Mouse (Mus musculus): ENCODE data around the gene Chd9. TPM values are rescaled to one million over a fixed set of nuclear protein-coding genes. Genes with fewer than 3 reads are reported as not detected.
A peak's percentile ranks its signal among the peaks of the same experiment; 100 is the strongest.

Gene Chd9
- total and polyA plus RNA-seq, 2 experiments from 2014 or later: 103 to 112 TPM

DNA sequence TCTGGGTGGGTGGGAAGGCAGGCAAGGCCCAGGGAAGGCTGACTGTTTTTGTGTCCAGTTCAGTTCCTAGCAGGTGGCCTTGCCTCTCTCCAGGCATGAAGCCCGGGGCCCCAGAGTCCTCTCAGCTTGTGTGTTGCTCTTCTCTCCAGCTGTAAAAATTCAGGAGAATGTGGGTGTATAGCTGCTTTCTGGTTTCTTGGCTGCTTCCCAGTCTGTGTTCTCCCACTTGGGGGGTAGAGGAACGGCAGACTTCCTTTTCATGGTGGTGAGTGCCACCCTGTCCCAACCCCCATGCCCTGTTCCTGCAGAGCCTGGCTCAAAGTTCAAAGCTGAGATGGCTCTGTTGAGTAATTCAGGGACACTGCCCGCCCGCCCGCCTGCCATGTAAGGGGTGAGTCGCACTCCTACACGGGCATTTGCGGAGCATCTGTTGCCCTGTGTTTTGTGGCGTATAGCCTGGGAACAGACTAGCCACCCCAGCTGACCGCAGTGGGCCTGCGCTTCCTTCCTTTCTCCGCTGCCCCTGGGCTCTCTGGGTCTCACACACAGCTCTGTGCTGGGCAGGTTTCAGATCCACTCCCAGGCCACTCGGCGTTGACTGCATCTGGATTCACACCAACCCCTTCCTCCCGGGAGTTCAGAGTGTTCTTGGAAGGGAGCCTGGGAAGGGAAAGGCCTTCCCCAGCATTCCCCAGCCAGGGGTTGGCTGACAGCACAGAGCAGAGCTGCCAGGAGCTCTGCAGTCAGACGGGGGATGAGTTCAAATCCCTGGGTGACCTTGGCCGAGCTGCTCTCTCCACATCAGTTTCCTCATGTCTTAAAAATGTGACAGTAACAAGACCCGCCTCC, 41.1 kb downstream of the Chd9 start:
- DNase-seq (ENCODE audit: low spot score) (peak; percentile 89), ATAC-seq (peak; percentile 84)
- H3K9ac ChIP-seq (replicated peaks; ENCODE audit: low read length): no peak overlapping the region
- H3K27ac ChIP-seq: peak overlapping the region; percentile 84
- peaks cover 32% of the 10 kb centered on the region for H3K4me1 ChIP-seq (ENCODE audit: insufficient read depth, low read length)
- H3K36me3 ChIP-seq (ENCODE audit: insufficient read depth, low read length): no peaks in the 10 kb centered on the region
- H3K9me3 ChIP-seq (ENCODE audit: low read length): no peaks in the 10 kb centered on the region
- 20% methylated on average over 18 of the region's 18 CpGs for WGBS
- peak overlapping the region; percentile 42 for H3K4me2 ChIP-seq (ENCODE audit: low read depth, low read length)
- TF ChIP-seq CTCF (IDR thresholded peaks at IDR 0.05; ENCODE audit: low read depth): no peak
- H3K4me3 ChIP-seq (ENCODE audit: low read length): no peak overlapping the region
- H3K27me3 ChIP-seq (ENCODE audit: insufficient read depth, low read length): no peaks in the 10 kb centered on the region

DNA sequence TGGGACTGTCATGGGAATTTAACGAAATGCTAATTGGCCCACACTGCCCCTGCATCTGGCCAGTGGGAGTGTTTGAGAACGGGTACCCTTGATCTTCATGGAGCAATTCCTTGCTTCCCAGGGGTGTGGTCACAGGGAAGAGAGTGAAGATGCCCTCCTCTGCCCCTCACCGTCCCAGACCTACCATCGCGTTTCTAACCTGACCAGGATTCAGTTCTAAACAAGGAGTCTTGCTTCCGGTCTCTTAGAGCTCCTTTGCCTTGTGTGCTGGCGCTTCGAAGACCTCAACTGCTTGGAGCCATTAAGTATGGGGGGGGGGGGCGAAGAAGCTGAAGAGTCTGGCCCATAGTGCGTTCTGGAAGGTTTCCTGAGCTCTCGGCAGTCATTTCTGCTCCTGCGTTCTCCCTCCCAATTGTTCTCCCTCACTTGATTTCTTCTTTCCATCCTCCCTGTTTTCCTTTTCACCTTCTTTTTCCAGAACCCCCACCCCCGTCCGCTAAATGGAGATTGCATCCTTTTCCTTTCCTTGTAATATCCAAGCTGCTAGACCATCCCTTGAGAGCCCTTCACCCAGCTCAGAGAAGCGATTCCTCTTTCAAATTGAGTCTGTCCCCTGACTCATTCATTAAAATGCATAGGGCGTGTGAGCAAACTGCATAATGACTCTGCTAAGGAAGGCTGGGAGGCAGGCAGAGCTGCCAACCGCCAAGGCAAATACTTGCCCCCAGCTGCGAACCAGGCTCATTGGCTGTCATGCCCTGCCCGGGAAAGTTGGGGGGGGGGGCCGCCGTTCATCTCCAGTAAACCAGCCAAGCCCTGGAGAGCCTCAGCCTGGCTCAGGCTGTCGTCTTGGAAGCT, 42.0 kb downstream of the Chd9 start:
- no peaks in the 10 kb centered on the region for H3K9me3 ChIP-seq (ENCODE audit: low read length)
- peak overlapping the region; percentile 42 for H3K4me2 ChIP-seq (ENCODE audit: low read depth, low read length)
- no peak for TF ChIP-seq CTCF (IDR thresholded peaks at IDR 0.05; ENCODE audit: low read depth)
- peaks cover 32% of the 10 kb centered on the region for H3K4me1 ChIP-seq (ENCODE audit: insufficient read depth, low read length)
- ATAC-seq (peak; percentile 89), DNase-seq (ENCODE audit: low spot score) (peak; percentile 92)
- no peak overlapping the region for H3K4me3 ChIP-seq (ENCODE audit: low read length)
- peak overlapping the region; percentile 84 for H3K27ac ChIP-seq
- H3K36me3 ChIP-seq (ENCODE audit: insufficient read depth, low read length): no peaks in the 10 kb centered on the region
- no peaks in the 10 kb centered on the region for H3K27me3 ChIP-seq (ENCODE audit: insufficient read depth, low read length)
- 4% methylated on average over 22 of the region's 22 CpGs for WGBS
- no peak overlapping the region for H3K9ac ChIP-seq (replicated peaks; ENCODE audit: low read length)

DNA sequence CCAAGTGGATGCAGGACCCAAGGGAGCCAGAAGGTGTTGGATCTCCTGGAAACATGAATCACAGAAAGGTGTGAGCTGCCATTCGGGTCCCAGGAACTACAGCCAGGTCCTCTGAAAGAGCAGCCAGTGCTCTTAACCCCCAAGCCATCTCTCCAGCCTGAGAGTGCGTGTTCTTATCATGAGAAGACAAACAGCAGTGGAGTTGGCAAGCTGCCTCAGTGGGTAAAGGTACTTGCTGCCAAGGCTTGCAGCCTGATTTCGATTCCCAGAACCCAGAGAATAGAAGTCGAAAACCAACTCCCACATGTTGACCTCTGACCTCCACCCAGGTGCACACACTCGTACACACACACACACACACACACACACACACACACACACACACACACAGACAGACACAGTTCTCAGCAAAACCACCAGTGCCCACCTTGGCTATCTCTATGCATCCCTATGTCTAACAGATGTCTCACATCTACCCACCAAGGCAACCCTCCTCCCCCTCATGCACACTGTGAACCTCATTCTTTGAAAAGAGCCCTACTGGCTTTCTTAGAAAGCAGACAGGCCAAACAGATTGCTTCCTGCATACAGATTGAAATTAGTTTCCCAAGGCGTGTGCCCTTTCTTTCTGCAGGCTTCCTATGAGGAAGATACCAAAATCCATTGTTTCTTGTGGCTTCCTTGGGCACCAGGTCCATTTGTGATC, 43.4 kb downstream of the Chd9 start:
- no peak overlapping the region for H3K4me2 ChIP-seq (ENCODE audit: low read depth, low read length)
- TF ChIP-seq CTCF (IDR thresholded peaks at IDR 0.05; ENCODE audit: low read depth): no peak
- H3K9ac ChIP-seq (replicated peaks; ENCODE audit: low read length): no peak overlapping the region
- no peaks in the 10 kb centered on the region for H3K9me3 ChIP-seq (ENCODE audit: low read length)
- 0 out of 2 replicates have a peak overlapping the region, but pooled peaks have one; percentile 84 for H3K27ac ChIP-seq
- H3K36me3 ChIP-seq (ENCODE audit: insufficient read depth, low read length): no peaks in the 10 kb centered on the region
- ATAC-seq (no peak), DNase-seq (ENCODE audit: low spot score) (peak; percentile 58)
- H3K4me3 ChIP-seq (ENCODE audit: low read length): no peak overlapping the region
- no peaks in the 10 kb centered on the region for H3K27me3 ChIP-seq (ENCODE audit: insufficient read depth, low read length)
- peaks cover 40% of the 10 kb centered on the region for H3K4me1 ChIP-seq (ENCODE audit: insufficient read depth, low read length)
- WGBS: 32% methylated on average over 6 of the region's 6 CpGs

DNA sequence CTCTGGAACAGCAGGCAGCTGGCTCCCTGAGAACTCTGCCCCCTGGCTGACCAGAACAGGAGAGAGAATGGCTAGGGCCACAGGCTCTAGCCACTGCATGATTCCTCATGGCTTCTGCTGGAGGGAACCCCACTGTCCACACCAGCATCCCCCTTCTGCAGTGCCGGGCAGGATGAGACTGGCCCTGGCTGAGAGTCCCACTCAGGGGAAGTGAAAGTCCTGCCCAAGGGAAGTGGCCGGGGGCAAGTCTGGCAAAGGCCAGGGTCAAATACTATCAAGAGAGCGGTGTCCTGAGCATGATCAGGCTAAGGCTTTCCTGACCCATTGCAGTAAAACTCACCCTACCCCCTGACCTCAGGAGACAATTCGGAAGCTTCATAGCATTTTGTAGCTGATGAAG, 44.9 kb downstream of the Chd9 start:
- DNase-seq (ENCODE audit: low spot score) (no peak), ATAC-seq (no peak)
- H3K27me3 ChIP-seq (ENCODE audit: insufficient read depth, low read length): no peaks in the 10 kb centered on the region
- no peak for TF ChIP-seq CTCF (IDR thresholded peaks at IDR 0.05; ENCODE audit: low read depth)
- H3K9me3 ChIP-seq (ENCODE audit: low read length): no peaks in the 10 kb centered on the region
- no peak overlapping the region for H3K27ac ChIP-seq
- H3K4me1 ChIP-seq (ENCODE audit: insufficient read depth, low read length): peaks cover 50% of the 10 kb centered on the region
- 79% methylated on average over 4 of the region's 4 CpGs for WGBS
- no peaks in the 10 kb centered on the region for H3K36me3 ChIP-seq (ENCODE audit: insufficient read depth, low read length)
- H3K9ac ChIP-seq (replicated peaks; ENCODE audit: low read length): no peak overlapping the region
- H3K4me2 ChIP-seq (ENCODE audit: low read depth, low read length): no peak overlapping the region
- no peak overlapping the region for H3K4me3 ChIP-seq (ENCODE audit: low read length)

DNA sequence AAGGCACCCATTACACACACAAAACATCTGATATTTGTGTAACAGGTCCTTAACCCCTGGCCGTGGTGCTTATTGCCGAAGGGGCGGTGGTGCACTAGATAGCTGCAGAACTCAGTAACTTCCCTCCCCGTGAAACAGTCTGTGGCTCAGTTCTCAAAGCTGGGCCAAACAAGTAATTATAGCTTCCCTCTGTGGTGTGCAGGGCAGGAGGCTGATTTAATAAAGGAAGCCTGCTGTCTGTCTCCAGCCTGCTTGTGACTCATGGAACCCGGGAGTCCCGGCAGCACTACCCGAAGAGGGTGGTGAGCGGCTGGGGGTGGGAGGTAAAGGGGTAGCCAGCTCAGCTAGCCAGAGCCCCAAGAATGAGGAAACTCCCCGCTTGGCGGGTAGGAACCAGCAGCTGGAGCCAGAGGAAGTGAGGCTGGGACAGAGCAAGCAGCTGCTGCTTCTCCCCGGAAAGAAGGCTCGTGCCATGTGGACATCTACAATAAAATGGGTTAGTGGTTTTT, 48.1 kb downstream of the Chd9 start:
- H3K4me2 ChIP-seq (ENCODE audit: low read depth, low read length): peak overlapping the region; percentile 75
- no peak for TF ChIP-seq CTCF (IDR thresholded peaks at IDR 0.05; ENCODE audit: low read depth)
- 2% methylated on average over 12 of the region's 12 CpGs for WGBS
- peaks cover 22% of the 10 kb centered on the region for H3K4me1 ChIP-seq (ENCODE audit: insufficient read depth, low read length)
- H3K4me3 ChIP-seq (ENCODE audit: low read length): peak overlapping the region; percentile 38; the same call in 1 of the 2 replicates
- H3K36me3 ChIP-seq (ENCODE audit: insufficient read depth, low read length): no peaks in the 10 kb centered on the region
- ATAC-seq (peak; percentile 45), DNase-seq (ENCODE audit: low spot score) (peak; percentile 63)
- peak overlapping the region; percentile 52 for H3K9ac ChIP-seq (replicated peaks; ENCODE audit: low read length)
- no peaks in the 10 kb centered on the region for H3K27me3 ChIP-seq (ENCODE audit: insufficient read depth, low read length)
- H3K27ac ChIP-seq: peak overlapping the region; percentile 86
- no peaks in the 10 kb centered on the region for H3K9me3 ChIP-seq (ENCODE audit: low read length)

All from hindbrain, postnatal 0 days (tissue).